Mouse (Mus musculus): ENCODE measurements around the gene Rrp1. TPM values are rescaled to one million over a fixed set of nuclear protein-coding genes. Genes with fewer than 3 reads are reported as not detected.
A peak's percentile ranks its signal among the peaks of the same experiment; 100 is the strongest.

Rrp1 gene
- 100 to 1,000 TPM; 215 to 262 (median 251) TPM for total RNA-seq (2022)

DNA sequence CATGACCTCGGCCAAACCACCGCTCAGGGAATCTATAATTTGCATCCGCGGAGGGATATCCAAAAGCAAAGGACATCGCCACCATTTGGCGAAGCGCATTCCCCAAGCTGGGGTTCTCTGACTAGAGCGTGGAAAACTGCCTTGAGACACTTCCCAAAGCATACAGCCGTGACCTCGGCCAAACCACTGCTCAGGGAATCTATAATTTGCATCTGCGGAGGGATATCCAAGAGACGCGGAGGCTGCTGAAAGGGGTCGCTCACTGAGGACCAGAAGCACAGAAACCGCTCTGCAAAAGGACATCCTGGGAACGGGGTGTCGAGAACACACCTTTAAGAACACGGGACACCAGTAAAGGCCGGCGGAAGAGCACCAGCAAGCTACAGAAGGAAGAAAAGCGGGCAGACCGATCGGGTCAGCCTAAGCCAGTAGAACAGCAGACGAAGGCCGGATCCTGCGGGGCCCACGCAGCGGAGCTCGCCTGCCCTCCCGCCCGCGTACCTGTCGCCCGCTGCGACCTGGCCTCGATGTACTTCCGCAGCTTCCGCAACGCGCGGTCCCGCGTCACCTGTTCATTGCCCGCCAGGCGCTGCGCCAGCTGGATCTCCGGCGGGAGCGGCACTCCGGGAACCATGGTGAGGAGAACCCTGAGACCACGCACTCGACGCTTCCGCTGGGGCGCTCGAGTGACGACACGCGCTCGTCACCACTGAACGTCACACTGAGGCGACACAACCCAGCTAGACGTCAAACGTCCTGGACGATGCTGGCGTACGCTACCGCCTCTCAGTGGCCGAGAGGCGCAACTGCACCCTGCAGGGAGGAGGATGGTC, at the start of gene Rrp1:
Rrp1 (minus strand) TSS at position 725 of the 833 bp plus-strand sequence.
- DNase-seq = peak; percentile 92

DNA sequence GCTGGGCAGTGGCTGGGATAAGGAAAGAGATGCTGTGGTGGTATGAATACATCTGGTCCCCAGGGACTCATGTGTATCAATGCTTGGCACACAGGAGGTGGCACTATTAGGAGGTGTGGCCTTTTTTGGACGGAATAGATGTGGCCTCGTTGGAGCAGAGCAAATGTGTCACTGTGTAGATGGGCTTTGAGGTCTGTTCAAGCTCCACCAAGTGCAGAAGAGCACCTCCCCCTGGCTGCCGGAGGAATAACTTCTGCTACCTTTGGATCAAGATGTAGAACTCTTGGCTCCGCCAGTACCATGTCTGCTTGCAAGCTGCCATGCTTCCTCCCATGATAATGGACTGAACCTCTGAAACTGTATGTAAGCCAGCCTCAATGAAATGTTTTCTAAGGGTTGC, 48.9 kb upstream of the Rrp1 start:
- no peak for DNase-seq

DNA sequence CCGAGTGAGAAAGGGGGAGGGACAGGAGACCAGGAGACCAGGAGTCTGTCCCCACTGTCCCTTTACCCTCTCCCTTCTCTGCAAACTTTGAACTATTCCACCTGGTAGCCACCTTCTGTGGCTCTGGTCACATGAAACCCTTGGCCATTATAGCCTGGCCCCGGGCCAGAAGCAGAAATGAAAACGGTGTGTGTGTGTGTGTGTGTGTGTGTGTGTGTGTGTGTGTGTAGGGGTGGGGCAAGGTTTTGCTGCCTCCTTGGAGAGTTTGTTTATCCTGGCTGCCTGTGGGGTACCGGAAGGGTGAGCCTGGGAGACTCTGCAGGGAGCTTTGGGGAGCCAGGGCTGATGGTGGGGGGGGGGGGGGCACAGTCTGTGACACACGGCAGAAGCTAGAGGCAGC, 47.6 kb upstream of the Rrp1 start:
- DNase-seq = no peak

DNA sequence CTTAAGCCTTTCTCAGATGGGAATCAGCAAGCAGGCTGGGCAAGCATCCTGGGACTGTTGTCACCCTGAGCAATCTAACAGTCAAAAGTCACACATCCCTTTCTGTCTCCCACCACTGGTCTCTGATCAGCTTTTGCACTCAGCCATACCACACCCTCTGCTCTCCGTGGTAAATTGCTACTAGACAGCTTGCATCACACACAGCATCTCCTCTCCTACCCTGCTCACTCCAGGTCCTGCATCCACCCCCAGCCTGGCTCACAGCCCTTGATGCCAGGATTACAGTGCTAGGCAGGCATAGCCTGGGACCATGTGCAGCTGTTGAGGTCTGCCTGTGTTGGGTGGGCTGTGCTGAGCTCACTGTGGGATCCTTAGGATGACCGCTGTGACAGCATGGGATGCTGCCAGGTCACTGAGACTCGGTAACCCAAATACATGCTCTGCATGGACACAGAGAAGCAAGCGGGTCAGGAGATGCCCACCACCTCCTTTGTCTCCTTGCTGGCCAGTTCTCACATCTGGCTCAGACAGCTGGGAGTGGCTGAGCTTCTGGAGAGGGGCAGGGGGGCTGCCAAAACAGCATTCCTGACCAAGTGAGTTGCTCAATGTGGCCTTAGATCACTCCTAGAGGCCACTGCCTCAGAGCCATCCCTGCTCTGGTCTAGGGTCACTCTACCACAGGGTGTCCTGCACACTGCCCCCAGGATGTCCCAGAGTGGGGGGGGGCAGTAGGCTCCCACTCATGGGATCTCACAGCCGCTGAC, 45.7 kb upstream of the Rrp1 start:
- no peak for DNase-seq

DNA sequence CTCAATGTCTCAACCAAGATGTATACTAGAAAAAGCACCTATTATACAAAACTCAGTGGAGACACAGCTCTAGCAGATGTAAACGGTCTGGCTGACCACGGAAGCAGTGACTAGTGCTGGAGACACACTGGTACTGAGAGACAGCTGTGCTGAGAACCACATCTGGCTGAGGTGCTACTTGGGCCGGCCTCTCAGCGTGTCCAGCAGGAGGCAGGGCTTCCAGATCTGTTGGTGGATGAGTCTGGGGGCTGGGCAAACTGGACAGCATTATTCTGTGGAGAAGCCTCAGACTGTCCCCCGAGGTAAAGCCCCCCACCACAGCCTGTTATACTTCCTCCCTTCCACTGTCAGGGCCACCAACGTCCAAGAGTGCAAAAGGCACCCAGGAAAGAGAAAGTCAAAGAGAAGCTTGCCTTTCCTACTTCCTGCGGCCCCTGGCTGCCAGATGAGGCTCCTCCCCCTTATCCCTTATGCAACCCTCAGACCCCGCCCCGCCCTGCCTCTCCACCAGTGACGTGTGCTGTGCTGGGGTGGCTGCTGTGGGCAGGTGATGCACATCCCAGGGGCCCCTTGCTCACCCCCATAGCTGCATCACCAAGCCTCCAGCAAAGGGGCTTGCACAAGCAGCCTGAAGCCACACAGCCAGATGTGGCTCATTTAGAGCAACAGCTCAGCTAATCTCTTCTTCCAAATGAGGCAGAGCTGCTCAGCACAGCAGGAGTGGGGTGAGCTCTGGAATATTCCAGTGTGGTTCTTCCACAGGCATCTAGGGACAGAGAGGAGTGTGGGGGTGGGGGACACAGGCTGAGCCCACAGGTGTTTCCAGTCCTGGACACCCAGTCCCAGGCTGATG, 44.9 kb upstream of the Rrp1 start:
- peak; percentile 35 for DNase-seq

DNA sequence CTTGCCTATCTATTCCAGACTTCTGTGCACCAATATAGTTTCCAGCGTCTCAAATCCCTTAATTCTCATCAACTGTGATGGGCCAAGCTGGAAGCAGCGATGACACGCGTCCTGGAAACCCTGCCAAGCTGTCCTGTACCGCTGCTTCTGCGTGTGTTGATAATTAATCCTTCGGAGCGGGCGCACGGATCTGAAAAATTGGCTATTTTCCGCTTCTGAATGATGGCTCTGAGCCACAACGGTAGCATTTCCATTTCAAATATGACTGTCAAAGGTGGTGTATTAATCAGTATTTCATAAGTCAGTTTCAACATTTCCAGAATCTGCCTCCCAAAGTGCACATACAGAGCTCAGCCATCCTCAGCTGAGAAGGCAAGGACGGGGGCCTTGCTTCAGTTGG, 43.9 kb upstream of the Rrp1 start:
- no peak for DNase-seq

DNA sequence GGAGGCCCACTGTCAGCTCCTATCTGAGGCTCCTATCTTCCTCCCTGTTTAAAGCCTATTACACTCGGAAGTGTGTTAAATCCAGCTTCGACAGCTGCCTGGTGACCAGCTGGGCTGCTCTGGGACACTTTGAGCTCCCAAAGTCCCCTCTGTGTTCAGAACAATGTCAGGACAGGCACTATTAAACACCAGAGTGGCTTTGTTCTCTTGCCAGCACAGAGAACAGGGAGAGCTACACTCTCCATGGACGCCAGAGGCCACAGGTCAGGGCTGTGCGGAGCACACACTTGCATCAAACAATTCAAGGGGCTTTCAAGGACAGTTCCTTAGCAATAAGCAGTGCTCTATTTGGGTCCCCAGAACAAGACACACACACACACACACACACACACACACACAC, 39.8 kb upstream of the Rrp1 start:
- peak; percentile 41 for DNase-seq

DNA sequence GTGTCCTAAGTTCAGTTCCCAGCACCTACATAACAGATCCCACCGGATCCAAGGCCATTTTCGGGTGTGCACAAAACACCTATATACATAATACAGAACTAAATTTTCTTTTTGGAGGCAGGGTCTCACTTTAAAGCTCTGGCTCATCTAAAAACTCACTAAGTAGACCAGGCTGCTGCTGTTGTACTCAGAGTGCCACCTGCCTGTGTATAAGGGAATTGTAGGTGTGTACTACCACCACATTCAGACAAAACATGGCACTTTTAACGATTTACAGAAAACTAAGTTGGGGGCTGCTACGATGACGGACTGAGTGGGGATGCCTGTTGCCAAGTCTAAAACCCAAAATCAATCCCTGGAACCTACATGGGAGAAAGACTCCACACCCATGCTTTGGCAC, 37.9 kb upstream of the Rrp1 start:
- no peak for DNase-seq

DNA sequence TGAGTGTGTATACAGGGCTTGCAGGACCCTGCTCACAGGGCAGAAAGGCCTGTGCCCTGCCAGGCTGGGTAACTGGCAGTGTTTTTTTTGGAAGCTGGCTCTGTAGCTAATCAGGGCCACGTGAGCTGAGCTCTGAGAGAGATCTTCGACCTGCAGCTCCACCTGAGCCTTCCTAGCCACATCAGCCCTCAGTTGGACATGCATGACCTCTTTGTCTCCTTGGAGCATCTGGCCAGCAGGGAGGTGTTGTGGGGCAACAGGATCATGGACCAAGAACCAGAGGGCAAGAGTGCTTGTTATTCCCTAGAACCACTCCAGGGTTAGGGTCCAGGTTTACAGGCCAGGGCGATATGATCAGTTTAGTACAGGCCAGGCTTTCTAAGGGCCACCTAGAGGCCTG, 34.6 kb upstream of the Rrp1 start:
- no peak for DNase-seq

DNA sequence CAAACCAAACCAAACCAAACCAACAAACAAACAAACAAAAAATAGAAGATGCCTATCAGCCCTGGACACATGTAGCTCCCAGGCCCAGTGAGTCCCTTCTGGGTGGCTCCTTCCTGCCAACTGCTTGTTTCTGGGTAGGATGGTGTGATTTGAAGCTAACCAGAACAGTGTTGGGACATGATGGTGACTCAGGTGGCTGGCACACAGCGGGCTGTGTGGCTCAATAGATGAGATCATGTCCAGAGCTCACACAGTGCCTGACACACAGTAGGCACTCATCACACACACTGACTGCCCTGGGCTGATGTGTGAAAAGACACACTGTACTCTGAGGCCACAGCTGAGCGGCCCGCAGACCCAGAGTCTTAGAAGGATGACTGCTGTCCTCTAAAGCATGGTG, 33.4 kb upstream of the Rrp1 start:
- no peak for DNase-seq

DNA sequence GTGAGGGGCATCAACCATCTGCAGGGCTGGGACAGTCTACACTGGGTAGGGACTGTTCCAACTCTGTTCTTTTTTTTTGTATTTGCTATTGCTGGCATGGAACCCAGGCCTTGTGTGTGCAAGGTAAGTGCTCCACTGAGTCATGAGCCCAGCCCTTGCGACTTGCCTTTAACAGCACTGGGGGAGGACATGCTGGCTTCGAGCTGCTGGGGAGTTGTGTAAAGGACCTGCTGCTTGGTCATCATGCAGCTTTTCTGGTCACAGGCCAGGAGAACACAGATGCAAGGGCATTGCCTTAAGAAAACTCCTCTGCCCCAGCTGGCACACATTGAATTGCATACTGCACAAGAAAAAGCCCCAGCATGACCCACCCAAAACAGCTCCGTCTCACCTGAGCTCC, 29.4 kb upstream of the Rrp1 start:
- DNase-seq = no peak

DNA sequence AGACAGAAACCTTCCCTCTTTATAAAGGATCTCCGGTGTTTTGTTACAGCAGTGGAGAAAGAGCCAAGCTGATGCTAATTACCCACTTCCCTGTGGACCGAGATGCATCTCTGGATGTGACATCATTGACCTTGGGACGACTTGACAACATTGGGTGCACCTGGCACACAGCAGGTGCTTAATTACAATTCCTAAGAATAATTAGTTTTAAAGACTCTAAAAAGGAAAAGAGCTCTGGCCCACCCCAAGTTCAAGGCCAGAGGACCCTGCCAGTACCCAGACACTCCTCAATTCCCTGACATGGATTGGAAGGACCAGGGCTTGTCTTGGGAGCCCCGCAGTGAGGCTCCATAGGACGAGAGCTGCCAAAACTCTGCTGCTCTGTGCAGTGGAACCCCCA, 28.8 kb upstream of the Rrp1 start:
- DNase-seq = no peak

DNA sequence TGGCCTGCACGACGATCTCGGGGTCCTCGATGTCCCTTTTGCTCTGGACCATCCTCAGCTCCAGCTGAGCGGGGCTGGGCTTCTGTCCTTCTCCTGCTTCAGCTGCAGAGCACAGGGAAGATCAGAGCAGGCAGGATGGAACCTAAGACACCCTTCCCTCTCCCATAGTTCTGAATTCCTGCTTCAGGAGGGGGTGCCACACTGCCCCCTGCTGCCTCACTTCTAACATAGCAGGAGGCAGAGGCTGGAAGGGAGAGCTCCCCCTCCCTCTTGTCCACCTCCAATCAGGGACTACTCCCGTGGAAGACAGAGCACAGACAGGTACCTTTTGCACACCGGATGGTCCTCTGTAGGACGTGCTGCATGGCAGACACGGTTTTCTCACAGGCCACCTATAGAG, 28.0 kb upstream of the Rrp1 start:
- DNase-seq = no peak

DNA sequence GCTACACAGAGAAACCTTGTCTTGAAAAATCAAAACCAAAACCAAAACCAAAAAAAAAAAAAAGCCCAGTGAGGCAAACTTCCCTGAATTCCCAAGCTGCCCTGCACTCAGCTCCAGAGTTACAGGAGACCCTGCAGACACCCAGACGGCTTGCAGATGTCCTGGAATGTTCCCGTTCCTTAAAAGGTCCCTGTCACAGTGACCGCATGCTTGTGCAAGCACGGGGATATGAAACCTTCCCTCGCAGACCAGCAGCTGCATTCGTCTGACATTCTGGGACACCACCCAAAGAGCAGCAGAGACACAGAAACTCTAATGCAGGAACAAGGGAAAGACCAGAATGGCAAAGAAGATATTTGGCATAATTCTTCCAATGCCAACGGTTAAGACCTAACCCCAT, 27.1 kb upstream of the Rrp1 start:
- DNase-seq = no peak

DNA sequence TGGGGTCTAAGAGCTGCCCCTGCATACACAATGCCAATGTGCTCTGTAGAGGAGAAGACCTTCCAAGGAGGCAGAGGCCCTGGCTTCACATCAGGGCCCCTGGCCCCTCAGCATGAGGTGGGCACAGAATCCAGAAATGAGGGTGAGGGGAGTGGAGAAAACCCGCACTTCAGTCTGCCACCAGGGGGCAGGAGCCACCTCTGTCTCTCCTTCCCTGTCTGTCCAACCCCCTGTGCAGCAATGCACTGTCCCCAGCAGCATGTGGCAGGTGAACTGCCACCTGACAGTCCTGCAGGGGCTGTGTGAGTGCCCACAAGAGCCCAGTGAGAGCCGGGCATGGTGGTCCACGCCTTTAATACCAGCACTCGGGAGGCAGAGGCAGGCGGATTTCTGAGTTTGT, 26.7 kb upstream of the Rrp1 start:
- DNase-seq = no peak

DNA sequence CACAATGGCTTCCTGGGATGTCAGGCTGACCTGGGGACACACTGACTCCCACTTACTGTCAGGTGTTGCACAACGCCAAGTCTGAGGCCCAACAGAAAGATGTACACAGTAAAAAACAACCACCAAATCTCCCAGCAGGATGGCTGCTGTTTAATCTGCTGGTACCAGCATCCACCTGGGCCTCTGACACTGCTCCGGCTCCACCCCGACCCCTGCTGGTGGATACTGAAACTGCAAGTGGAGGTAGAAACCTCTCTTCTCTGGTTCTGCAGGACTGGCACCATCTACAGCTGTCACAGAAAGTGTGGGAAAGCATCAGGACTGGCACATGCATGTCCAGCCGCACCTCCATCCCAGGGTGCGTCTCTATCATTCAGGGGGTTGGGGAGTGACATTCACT, 25.3 kb upstream of the Rrp1 start:
- peak; percentile 56 for DNase-seq

DNA sequence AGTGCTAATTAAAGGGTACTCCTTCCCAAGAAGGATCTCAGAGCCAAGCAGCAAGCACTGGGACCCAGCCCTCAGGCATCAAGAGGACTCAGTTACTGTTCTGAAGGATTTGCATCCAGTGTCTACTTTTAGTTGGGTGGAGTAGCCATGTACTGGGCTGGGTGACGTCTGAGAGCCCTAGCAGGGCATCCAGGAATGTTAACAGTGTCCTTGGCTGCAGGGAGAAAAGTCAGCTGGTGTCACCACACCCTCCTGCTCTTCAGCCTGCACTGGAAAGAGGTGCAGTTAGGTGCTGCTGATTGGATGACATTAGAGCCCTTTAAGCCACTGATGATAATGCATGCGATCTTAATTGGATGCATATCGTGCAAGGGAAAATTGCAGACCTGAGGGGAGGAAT, 20.0 kb upstream of the Rrp1 start:
- no peak for DNase-seq

DNA sequence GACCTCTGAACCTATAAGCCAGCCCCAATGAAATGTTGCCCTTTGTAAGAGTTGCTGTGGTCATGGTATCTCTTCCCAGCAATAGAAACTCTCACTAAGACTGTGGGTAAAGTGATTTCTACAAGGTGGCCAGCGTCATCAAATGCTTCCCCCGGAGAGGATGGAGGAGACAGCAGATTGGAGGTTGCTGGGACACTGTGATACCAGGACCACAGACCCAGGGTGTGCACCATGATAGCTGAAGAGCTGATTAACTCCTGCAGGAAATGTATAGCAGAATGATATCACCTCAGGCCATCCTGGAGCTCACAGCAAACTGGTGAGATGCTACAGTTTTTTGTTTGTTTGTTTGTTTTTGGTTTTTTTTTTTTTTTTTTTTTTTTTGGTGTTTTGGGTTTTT, 16.9 kb upstream of the Rrp1 start:
- DNase-seq = no peak

DNA sequence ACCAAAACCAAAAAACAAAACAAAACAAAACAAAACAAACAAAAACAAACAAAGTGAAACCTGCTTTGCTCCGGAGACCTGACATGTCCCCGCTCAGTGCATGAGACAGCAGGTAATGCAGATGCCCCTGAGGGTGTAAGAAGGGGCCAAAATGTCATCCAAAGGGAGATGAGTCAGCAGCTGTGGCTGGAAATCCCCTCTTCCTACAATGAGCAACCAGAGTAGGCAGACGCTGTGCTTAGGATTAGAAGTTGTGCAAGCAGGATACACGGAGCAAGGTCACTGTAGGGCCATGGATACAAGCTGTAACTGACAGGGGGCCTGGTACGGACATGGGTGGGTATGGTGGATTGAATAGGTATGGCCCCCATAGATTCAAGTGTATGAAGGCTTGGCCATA, 16.3 kb upstream of the Rrp1 start:
- no peak for DNase-seq

DNA sequence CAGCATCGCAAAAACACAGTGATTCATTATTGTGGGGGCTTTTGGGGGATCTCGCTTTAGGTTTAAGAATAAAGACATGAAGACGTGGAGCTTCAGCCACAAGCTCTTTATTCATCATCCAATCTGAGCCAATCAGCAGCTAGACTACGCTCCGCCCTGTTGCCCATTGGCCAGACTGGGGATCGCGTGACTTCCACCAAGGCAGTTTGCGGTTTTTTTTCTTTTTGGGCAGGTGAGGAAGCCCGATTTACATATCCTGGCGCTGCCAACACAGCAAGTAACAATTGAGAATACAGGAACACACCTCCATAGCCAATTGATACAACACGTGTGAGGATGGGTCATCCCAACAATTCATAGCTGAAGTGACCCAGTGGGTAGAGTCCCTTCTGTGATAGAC, 15.2 kb upstream of the Rrp1 start:
- no peak for DNase-seq

DNA sequence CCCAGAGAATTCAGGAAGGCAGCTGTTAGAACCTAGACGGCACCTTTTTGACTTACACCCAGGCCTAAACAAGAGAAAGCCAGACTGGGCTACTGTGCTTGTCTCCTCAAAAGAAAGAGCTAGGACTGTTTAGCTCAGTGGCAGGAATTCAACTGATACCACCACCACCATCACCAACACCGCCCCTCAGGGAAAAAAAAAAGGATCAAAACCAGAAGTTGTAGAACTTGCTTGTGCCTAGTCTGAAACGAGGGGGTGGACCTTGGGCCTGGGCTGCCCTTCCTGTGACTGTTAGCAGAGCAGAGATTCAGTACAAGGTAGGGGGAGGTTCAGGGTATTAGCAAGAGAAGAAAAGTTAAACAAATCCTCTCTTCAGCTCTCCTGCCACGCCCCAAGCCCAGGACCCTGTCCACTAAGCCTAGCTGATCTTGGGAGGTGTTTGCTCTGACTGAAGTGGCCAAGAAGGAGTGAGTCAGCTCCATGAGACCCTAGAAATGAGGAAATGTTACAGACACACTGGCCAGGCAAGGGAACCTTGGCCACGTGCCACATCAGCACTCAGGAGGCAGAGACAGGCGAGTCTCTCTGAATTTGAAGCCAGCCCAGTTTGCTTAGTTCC, 13.4 kb upstream of the Rrp1 start:
- no peak for DNase-seq

DNA sequence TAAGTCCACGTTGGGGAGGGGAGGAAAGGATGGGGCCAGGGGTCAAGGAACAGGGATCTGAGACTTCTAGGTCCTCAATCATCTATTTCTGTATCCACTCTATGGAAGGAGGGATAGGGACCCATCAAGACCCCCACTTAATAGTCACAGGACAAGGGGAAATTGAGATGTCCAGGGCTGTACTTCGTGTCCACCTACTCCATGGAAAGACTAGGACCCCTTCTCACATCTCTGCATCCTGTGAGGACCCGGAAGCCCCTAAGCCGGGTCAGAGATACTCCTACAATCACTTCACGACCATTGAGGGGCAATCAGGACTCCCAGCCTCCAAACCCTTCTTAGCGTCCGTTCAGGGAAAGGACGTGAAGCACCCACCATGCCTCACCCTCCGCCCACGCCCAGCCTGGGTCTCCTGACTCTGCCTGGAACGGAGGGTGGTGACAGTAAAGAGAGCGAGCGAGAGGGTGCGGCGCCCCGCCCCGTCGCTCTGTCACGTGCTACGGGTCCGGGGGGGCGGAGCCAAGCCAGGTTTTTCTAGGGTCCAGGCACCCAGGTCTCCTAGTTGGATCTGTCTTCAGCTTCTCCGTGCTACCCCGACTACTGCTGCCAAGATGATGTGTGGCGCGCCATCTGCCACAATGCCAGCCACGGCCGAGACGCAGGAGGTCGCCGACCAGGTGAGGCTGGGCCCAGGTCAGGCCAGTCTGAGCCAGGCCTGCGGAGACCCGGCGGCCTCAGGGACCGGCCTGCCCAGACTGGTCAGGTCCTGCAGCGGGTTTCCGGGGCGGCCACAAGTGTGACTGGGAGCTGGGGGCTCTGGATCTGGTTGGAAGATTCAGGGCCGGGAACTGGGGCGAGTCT, 12.6 kb upstream of the Rrp1 start, which contains the start of gene Cstb:
Cstb (plus strand) TSS at position 489 of the 861 bp plus-strand sequence.
- peak; percentile 78 for DNase-seq

All from adrenal gland, adult 8-10 months (tissue).